Mouse (Mus musculus) heart, adult 2 months (tissue): ENCODE data around the gene Il18bp. TPM values are rescaled to one million over a fixed set of nuclear protein-coding genes. Genes with fewer than 3 reads are reported as not detected.

Source experiments
- DNase-seq, 2 experiments: peaks; one replicate each; pipeline ENCODE4 v3.0.0; 2021
- H3K27ac ChIP-seq: fragments of 200-600 bp; 2 replicates; pipeline ENCODE4 v1.8.1; 2022
- H3K27me3 ChIP-seq: fragments of 200-500 bp; 2 replicates; pipeline ENCODE4 v1.6.1; 2012; ENCODE audit warnings: mild to moderate bottlenecking, low read length, inconsistent platforms, mixed read lengths; ENCODE audit not compliant: control insufficient read depth, insufficient read depth
- H3K36me3 ChIP-seq: fragments of 200-500 bp; 2 replicates; pipeline ENCODE4 v1.6.1; 2012; ENCODE audit warnings: low read length, inconsistent platforms; ENCODE audit not compliant: control insufficient read depth, insufficient read depth
- H3K4me1 ChIP-seq: fragments of 200-500 bp; 2 replicates; pipeline ENCODE4 v1.6.1; 2011; ENCODE audit warnings: low read length; ENCODE audit not compliant: control insufficient read depth, insufficient read depth
- H3K4me3 ChIP-seq: fragments of 200-600 bp; 2 replicates; pipeline ENCODE4 v1.8.1; 2022
- H3K79me2 ChIP-seq: fragments of 200-500 bp; replicated peaks from 2 replicates; pipeline ENCODE4 v1.6.1; 2012; ENCODE audit warnings: mild to moderate bottlenecking, inconsistent platforms, low read length, moderate library complexity, mixed read lengths; ENCODE audit not compliant: control insufficient read depth, insufficient read depth
- H3K9ac ChIP-seq: fragments of 200-500 bp; 2 replicates; pipeline ENCODE4 v1.6.1; 2012; ENCODE audit warnings: low read depth, mild to moderate bottlenecking, control low read depth, inconsistent platforms, low read length, mixed read lengths
- CTCF ChIP-seq: fragments of 200-600 bp; IDR thresholded peaks from 2 replicates; pipeline ENCODE4 v1.8.1; 2022; ENCODE audit warnings: antibody characterized with exemption, mild to moderate bottlenecking, moderate library complexity
- EP300 ChIP-seq: fragments of 200-500 bp; IDR thresholded peaks from 2 replicates; pipeline ENCODE4 v1.6.1; 2011; ENCODE audit warnings: low read depth, low read length, control low read depth; ENCODE audit not compliant: insufficient read depth
- POLR2A ChIP-seq: fragments of 200-500 bp; IDR thresholded peaks from 2 replicates; pipeline ENCODE4 v1.6.1; 2011; ENCODE audit warnings: mild to moderate bottlenecking, low read depth, low read length, control low read depth; ENCODE audit not compliant: insufficient read depth
- WGBS: fragments of 180-500 bp; shearing (Covaris S2); methylation state at CpG from one replicate; pipeline ENCODE4 v1.1.7; 2018; 5-methylcytosine and 5-hydroxymethylcytosine counted together
- intact Hi-C: fragments of 180-260 bp; cut with DNase I; formaldehyde crosslinking; loops from one replicate; pipeline ENCODE4 v1.15.1; 2025
- polyA plus RNA-seq: library from polyadenylated mRNA; depleted of rRNA; stranded (reverse); fragments of >200 nt; gene quantifications from 2 replicates; pipeline ENCODE4 v1.2.3, GENCODE M21; 2012
- total RNA-seq, 2 experiments: library from RNA; stranded (reverse); gene quantifications; 2 replicates each; pipeline ENCODE4 v1.2.3; 2021

The Il18bp gene
- total and polyA plus RNA-seq, 3 experiments = 8.6 to 14.4 (median 12.3) TPM

- WGBS = 14% methylated on average over 5 of the region's 5 CpGs
- TF ChIP-seq CTCF = no peak
- no peak for TF ChIP-seq EP300
- peak; percentile 66 for TF ChIP-seq POLR2A
- H3K79me2 ChIP-seq = no peaks in the 10 kb centered on the region
- H3K27ac ChIP-seq = peak overlapping the region; percentile 86
- H3K9ac ChIP-seq = peak overlapping the region; percentile 74
- intact Hi-C loops = loop anchor here (2.0 to 5.0 kb wide), 2 partner anchors 19 to 85 kb away; partner anchors contain the start of genes Lrrc51 and Numa1
- peak; percentile 41 to 45 for DNase-seq
- H3K27me3 ChIP-seq = no peaks in the 10 kb centered on the region
- peaks cover 13% of the 10 kb centered on the region for H3K4me1 ChIP-seq
- H3K36me3 ChIP-seq = peaks cover 14% of the 10 kb centered on the region
- peak overlapping the region; percentile 61 for H3K4me3 ChIP-seq
Observed at GRCm38 (mm10) chr7:102017452-102017851, 1.0 kb downstream of the Il18bp start.

- Histone ChIP-seq H3K27ac (peak overlapping the region; percentile 86), H3K4me3 (peak overlapping the region; percentile 61), H3K79me2 (no peaks in the 10 kb centered on the region), H3K4me1 (peaks cover 13% of the 10 kb centered on the region), H3K9ac (peak overlapping the region; percentile 74), H3K36me3 (peaks cover 14% of the 10 kb centered on the region), H3K27me3 (no peaks in the 10 kb centered on the region)
- WGBS = 36% methylated on average over 4 of the region's 4 CpGs
- no peak for DNase-seq
- TF ChIP-seq EP300 (no peak), CTCF (no peak), POLR2A (no peak)
- intact Hi-C loops = loop anchor here (2.0 to 5.0 kb wide), 2 partner anchors 18 to 85 kb away; partner anchors contain the start of genes Lrrc51 and Numa1
Observed at GRCm38 (mm10) chr7:102016936-102017335, 1.6 kb downstream of the Il18bp start.

DNA sequence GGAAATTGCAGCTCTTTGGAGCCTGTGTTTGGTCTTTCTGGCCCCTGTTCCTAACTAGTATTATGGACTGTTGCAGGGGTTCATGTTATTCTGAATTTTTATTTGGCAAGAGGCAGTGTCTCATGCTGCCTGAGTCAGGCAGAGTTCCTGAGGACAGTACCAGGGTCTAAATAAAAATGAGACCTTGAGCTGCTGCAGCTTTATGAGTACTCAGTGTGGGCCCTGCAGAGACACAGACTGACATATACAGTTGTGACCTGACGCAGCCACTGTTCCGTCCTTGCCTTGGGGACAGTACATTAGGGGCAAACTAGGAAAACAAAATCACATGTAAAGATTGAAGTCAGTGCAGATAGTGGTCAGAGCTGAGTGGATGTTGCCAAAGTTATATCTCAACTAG is 3.5 kb downstream of the Il18bp start:
- 86% methylated on average over 2 of the region's 2 CpGs for WGBS
- Histone ChIP-seq H3K4me1 (peaks cover 13% of the 10 kb centered on the region), H3K36me3 (peaks cover 14% of the 10 kb centered on the region)

GRCm38 (mm10) chr7:102013416-102013815 is 5.1 kb downstream of the Il18bp start:
- Histone ChIP-seq H3K79me2 (no peaks in the 10 kb centered on the region), H3K27me3 (no peaks in the 10 kb centered on the region), H3K27ac (no peak overlapping the region), H3K36me3 (peaks cover 13% of the 10 kb centered on the region), H3K4me3 (no peak overlapping the region), H3K9ac (no peak overlapping the region), H3K4me1 (peaks cover 9% of the 10 kb centered on the region)
- no peak for TF ChIP-seq EP300
- TF ChIP-seq POLR2A = no peak
- TF ChIP-seq CTCF = no peak
- intact Hi-C loops = no loop called here
- no peak for DNase-seq
- 87% methylated on average over 8 of the region's 8 CpGs for WGBS

More for the DNA sequence above, 3.5 kb downstream of the Il18bp start:
- TF ChIP-seq EP300 = no peak
- no peak for DNase-seq
- H3K79me2 ChIP-seq = no peaks in the 10 kb centered on the region
- H3K4me3 ChIP-seq = no peak overlapping the region
- H3K27ac ChIP-seq = no peak overlapping the region
- H3K9ac ChIP-seq = no peak overlapping the region
- no peaks in the 10 kb centered on the region for H3K27me3 ChIP-seq
- intact Hi-C loops = loop anchor here (5.0 kb wide), 1 partner anchor 83 kb away; the partner anchor contains the start of genes Lrrc51 and Numa1

- 85% methylated on average over 9 of the region's 9 CpGs for WGBS
- Histone ChIP-seq H3K4me1 (peaks cover 2% of the 10 kb centered on the region), H3K36me3 (peaks cover 11% of the 10 kb centered on the region), H3K27me3 (no peaks in the 10 kb centered on the region), H3K9ac (no peak overlapping the region), H3K79me2 (no peaks in the 10 kb centered on the region), H3K27ac (no peak overlapping the region), H3K4me3 (no peak overlapping the region)
- no peak for DNase-seq
- TF ChIP-seq POLR2A = no peak
- no peak for TF ChIP-seq CTCF
- no peak for TF ChIP-seq EP300
- intact Hi-C loops = no loop called here
Observed at GRCm38 (mm10) chr7:102011855-102012254, 6.6 kb downstream of the Il18bp start.

DNA sequence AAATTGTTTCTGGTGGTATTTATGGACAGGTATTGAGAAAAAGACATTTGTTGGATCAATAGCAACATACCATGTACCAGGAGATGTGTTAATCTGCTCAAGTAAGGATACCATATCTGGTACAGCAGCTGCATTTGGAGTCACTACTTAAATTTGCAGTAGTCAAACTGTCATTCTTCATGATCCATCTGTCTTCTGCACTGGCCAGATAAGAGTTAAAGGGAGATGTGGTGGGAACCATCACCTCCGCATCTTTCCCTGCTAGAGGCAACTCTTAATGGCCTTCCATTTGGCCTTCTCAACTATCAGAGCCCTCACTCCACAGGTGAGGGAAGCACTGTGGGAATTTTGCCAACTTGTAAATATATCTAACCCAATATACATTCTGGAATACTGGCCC is 12.0 kb downstream of the Il18bp start:
- no peak overlapping the region for H3K9ac ChIP-seq
- H3K36me3 ChIP-seq = peaks cover 4% of the 10 kb centered on the region
- no peak overlapping the region for H3K27ac ChIP-seq
- no peaks in the 10 kb centered on the region; the same call in 1 of the 2 replicates for H3K79me2 ChIP-seq
- no peak for DNase-seq
- intact Hi-C loops = no loop called here
- no peak for TF ChIP-seq CTCF
- TF ChIP-seq EP300 = no peak
- TF ChIP-seq POLR2A = no peak
- peaks cover under 1% of the 10 kb centered on the region; the same call in 1 of the 2 replicates for H3K4me1 ChIP-seq
- no peak overlapping the region for H3K4me3 ChIP-seq
- no peaks in the 10 kb centered on the region for H3K27me3 ChIP-seq
- WGBS = 94% methylated on average over 1 of the region's 1 CpGs
